Comparison of ENCODE assay signal across 9 mouse cellular contexts in the genomic region with DNA sequence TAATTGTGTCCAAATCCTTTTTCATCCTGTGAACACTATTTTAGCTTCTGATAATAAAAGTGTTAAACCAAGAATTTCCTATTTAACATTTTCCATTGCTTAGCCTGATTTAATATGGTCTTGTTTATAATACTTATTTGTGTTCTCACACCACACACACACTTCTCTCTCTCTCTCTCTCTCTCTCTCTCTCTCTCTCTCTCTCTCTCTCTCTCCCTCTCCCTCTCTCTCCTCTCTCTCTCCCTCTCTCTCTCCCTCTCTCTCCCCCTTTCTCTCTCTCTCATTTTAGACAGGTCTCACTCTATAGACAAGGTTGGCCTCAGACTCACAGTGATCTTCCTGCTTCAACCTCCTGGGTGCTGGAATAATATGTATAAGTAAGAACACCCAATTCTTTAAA. TPM values are rescaled to one million over a fixed set of nuclear protein-coding genes. Genes with fewer than 3 reads are reported as not detected.
DNase-seq lines count a peak whose midpoint lies in the region; ATAC-seq and TF ChIP-seq lines count a peak whose summit lies in the region.
"Had no signal": no experiment of that assay in that cellular context is flagged by ENCODE, and none has a peak within 500 bp of the region (broad histone marks: within the 10 kb centered on the region; RNA-seq: fewer than 3 reads in every experiment).

No protein-coding gene starts in this region.

- H3K9me3 ChIP-seq in heart, embryonic 14.5 days (ENCODE audit: control insufficient read depth, low read length) = no peaks in the 10 kb centered on the region
- no peaks in the 10 kb centered on the region for H3K9me3 ChIP-seq in hindbrain, embryonic 16.5 days (ENCODE audit: control insufficient read depth, low read length)
- H3K9me3 ChIP-seq in midbrain, embryonic 12.5 days = no peaks in the 10 kb centered on the region

- ATAC-seq in heart, embryonic 14.5 days (ENCODE audit: insufficient number of reproducible peaks, insufficient read depth, low FRiP score, low read depth) = no peak
- no peak for ATAC-seq in hindbrain, embryonic 16.5 days
- ATAC-seq in midbrain, embryonic 12.5 days (ENCODE audit: low FRiP score, low read depth) = no peak
- ATAC-seq in frontal cortex, adult (ENCODE audit: low TSS enrichment) = no peak

- H3K4me2 ChIP-seq in heart, embryonic 14.5 days (ENCODE audit: low read length) = peak overlapping the region; percentile 90
- peak overlapping the region; percentile 80 for H3K4me2 ChIP-seq in hindbrain, embryonic 16.5 days (ENCODE audit: low read length)
- H3K4me2 ChIP-seq in midbrain, embryonic 12.5 days (replicated peaks) = peak overlapping the region; percentile 77

- H3K4me3 ChIP-seq in heart, embryonic 14.5 days (ENCODE audit: control insufficient read depth in 1 of 2, insufficient read depth in 1 of 2, low read depth in 1 of 2, low read length in 2 of 2) = peak overlapping the region in 1 of 2 experiments; percentile 63; a peak in 2 of 4 replicates
- peak overlapping the region; percentile 60 for H3K4me3 ChIP-seq in cortical plate, adult 2 months (ENCODE audit: insufficient read depth, low read length)
- peak overlapping the region; percentile 55 for H3K4me3 ChIP-seq in hindbrain, embryonic 16.5 days (ENCODE audit: low read length)
- H3K4me3 ChIP-seq in midbrain, embryonic 12.5 days = peak overlapping the region; percentile 44

- no peak for TF ChIP-seq POLR2A in cortical plate, adult 2 months (IDR thresholded peaks at IDR 0.05; ENCODE audit: extremely low read depth, insufficient read depth, low read length)

- no peak for DNase-seq in heart, adult 11 months
- DNase-seq in gastrocnemius, postnatal 25 days = no peak
- no peak for DNase-seq in spleen, adult 18-20 months

- peaks cover 4 to 5% of the 10 kb centered on the region in 2 experiments; a peak in 2 of 4 replicates for H3K4me1 ChIP-seq in heart, embryonic 14.5 days (ENCODE audit: control insufficient read depth in 2 of 2, insufficient read depth in 2 of 2, low read length in 2 of 2)
- peaks cover 3% of the 10 kb centered on the region; the same call in 1 of the 2 replicates for H3K4me1 ChIP-seq in cortical plate, adult 2 months (ENCODE audit: control insufficient read depth, insufficient read depth, low read length)
- no peaks in the 10 kb centered on the region; the same call in 1 of the 2 replicates for H3K4me1 ChIP-seq in hindbrain, embryonic 16.5 days (ENCODE audit: control insufficient read depth, insufficient read depth, low read depth, low read length)
- peaks cover 4% of the 10 kb centered on the region; the same call in 1 of the 2 replicates for H3K4me1 ChIP-seq in midbrain, embryonic 12.5 days

- no peak for TF ChIP-seq CTCF in cortical plate, adult 2 months (IDR thresholded peaks at IDR 0.05; ENCODE audit: extremely low read depth, insufficient read depth, low read length)

- H3K27me3 ChIP-seq in heart, embryonic 14.5 days (ENCODE audit: control insufficient read depth, insufficient read depth, low read length) = no peaks in the 10 kb centered on the region
- H3K27me3 ChIP-seq in hindbrain, embryonic 16.5 days (replicated peaks; ENCODE audit: control insufficient read depth, insufficient read depth, low read length) = no peaks in the 10 kb centered on the region
- no peaks in the 10 kb centered on the region for H3K27me3 ChIP-seq in midbrain, embryonic 12.5 days
- H3K27me3 ChIP-seq: CH12.LX had no signal

- H3K27ac ChIP-seq in heart, embryonic 14.5 days (replicated peaks in 1 of 2; ENCODE audit: control insufficient read depth in 1 of 2, insufficient read depth in 1 of 2, low read depth in 2 of 2, low read length in 2 of 2) = peak overlapping the region in 1 of 2 experiments; percentile 44; a peak in 2 of 4 replicates
- H3K27ac ChIP-seq in cortical plate, adult 2 months (ENCODE audit: insufficient read depth, low read length) = no peak overlapping the region
- H3K27ac ChIP-seq in hindbrain, embryonic 16.5 days (ENCODE audit: low read depth, low read length) = no peak overlapping the region
- H3K27ac ChIP-seq in midbrain, embryonic 12.5 days (replicated peaks) = 0 out of 2 replicates have a peak overlapping the region, but pooled peaks have one; percentile 39

- peak overlapping the region; percentile 73 for H3K9ac ChIP-seq in heart, embryonic 14.5 days (ENCODE audit: low read length)
- H3K9ac ChIP-seq in hindbrain, embryonic 16.5 days (ENCODE audit: low read depth, low read length) = peak overlapping the region; percentile 59
- H3K9ac ChIP-seq in midbrain, embryonic 12.5 days (replicated peaks) = no peak overlapping the region

- no peaks in the 10 kb centered on the region for H3K36me3 ChIP-seq in heart, embryonic 14.5 days (ENCODE audit: control insufficient read depth, insufficient read depth, low read length)
- H3K36me3 ChIP-seq in hindbrain, embryonic 16.5 days (ENCODE audit: control insufficient read depth, insufficient read depth, low read length) = no peaks in the 10 kb centered on the region
- H3K36me3 ChIP-seq in midbrain, embryonic 12.5 days = no peaks in the 10 kb centered on the region

RNA-seq across cellular contexts. Expression of a gene that starts 1.0 kb away (rescaled TPM):
- 3.5 and 4.7 TPM in 2 replicates for polyA plus RNA-seq in heart, embryonic 14.5 days (2014; fragmentation: Nextera tagmentation; extraction: Ambion mirVana)
- polyA plus RNA-seq in cortical plate, adult 2 months (2012; rRNA removed) = 15.9 and 16.0 TPM in 2 replicates
- polyA plus RNA-seq in hindbrain, embryonic 16.5 days (2015; fragmentation: Nextera tagmentation; extraction: Ambion mirVana) = 6.9 and 7.0 TPM in 2 replicates
- polyA plus RNA-seq in midbrain, embryonic 12.5 days (2016; fragmentation: Nextera tagmentation; extraction: Ambion mirVana) = 4.5 and 5.3 TPM in 2 replicates
- 1 to 10 TPM; 2.5 to 2.9 TPM for total RNA-seq in gastrocnemius, postnatal 25 days (2021)
- total RNA-seq: CH12.LX had no signal
